Mouse (Mus musculus) ES-E14 (cell line): ENCODE measurements at regions not wholly inside any gene's neighbourhood (a gene's known extent, or its start where the extent isn't known, plus 50 kb on each side); places are given as distances from the start of the nearest gene placed in this dataset.

Source experiments
- DNase-seq: peaks from one replicate; pipeline ENCODE4 v3.0.0-alpha.2; 2013; ENCODE audit warnings: low read depth, low spot score
- H3K27ac ChIP-seq: 2 replicates; pipeline ENCODE4 v1.5.1; 2012; ENCODE audit warnings: low read depth, mild to moderate bottlenecking, low read length, moderate library complexity, mixed read lengths; ENCODE audit not compliant: poor library complexity, insufficient read depth, severe bottlenecking
- H3K36me3 ChIP-seq: 2 replicates; pipeline ENCODE4 v1.6.1; 2012; ENCODE audit warnings: mild to moderate bottlenecking, low read length, moderate library complexity, mixed read lengths; ENCODE audit not compliant: control insufficient read depth, poor library complexity, insufficient read depth, severe bottlenecking
- H3K4me1 ChIP-seq, 2 experiments: fragments of 150-350 bp in 1 of 2; sonication (generic) in 1 of 2; 2 replicates each; pipeline ENCODE4 v1.6.1; 2012; ENCODE audit warnings: low read length in 2 of 2, mild to moderate bottlenecking in 1 of 2, mixed read lengths in 1 of 2; ENCODE audit not compliant: control insufficient read depth in 2 of 2, insufficient read depth in 2 of 2, poor library complexity in 1 of 2
- H3K4me3 ChIP-seq, 2 experiments: fragments of 150-350 bp in 1 of 2; sonication (generic) in 1 of 2; 2 replicates each; pipeline ENCODE4 v1.5.1; 2012; ENCODE audit warnings: low read length in 2 of 2, low read depth in 1 of 2, mild to moderate bottlenecking in 1 of 2, mixed read lengths in 1 of 2; ENCODE audit not compliant: insufficient read depth in 1 of 2, poor library complexity in 1 of 2, severe bottlenecking in 1 of 2
- H3K9ac ChIP-seq: 2 replicates; pipeline ENCODE4 v1.6.1; 2012; ENCODE audit warnings: low read depth, mild to moderate bottlenecking, low read length, mixed read lengths; ENCODE audit not compliant: poor library complexity, insufficient read depth, severe bottlenecking
- H3K9me3 ChIP-seq: fragments of 150-350 bp; sonication (generic); 2 replicates; pipeline ENCODE4 v1.6.1; 2012; ENCODE audit warnings: low read depth, mild to moderate bottlenecking, low read length; ENCODE audit not compliant: control insufficient read depth, insufficient read depth
- CHD2 ChIP-seq: IDR thresholded peaks from 2 replicates; pipeline ENCODE4 v1.6.1; 2014; ENCODE audit warnings: mild to moderate bottlenecking, low read depth, low read length, inconsistent platforms
- HCFC1 ChIP-seq: IDR thresholded peaks from 2 replicates; pipeline ENCODE4 v1.6.1; 2012; ENCODE audit warnings: low read length, inconsistent platforms, borderline replicate concordance; ENCODE audit not compliant: insufficient read depth
- MAFK ChIP-seq: IDR thresholded peaks from 2 replicates; pipeline ENCODE4 v1.6.1; 2014; ENCODE audit warnings: mild to moderate bottlenecking, low read depth, low read length, inconsistent platforms; ENCODE audit not compliant: insufficient read depth
- ZC3H11A ChIP-seq: IDR thresholded peaks from 2 replicates; pipeline ENCODE4 v1.6.1; 2012; ENCODE audit warnings: low read depth, mild to moderate bottlenecking, inconsistent platforms, low read length, borderline replicate concordance
- ZNF384 ChIP-seq: IDR thresholded peaks from 2 replicates; pipeline ENCODE4 v1.6.1; 2012; ENCODE audit warnings: low read depth, low read length, inconsistent platforms
- in situ Hi-C, 2 experiments: fragments of 600-800 bp; cut with MboI; formaldehyde crosslinking; loops; one replicate each; pipeline ENCODE4 v1.15.1; 2025; ENCODE audit warnings: low sequenced_read_pairs in 2 of 2, inconsistent platforms in 1 of 2; ENCODE audit not compliant: unreplicated experiment in 2 of 2

DNA sequence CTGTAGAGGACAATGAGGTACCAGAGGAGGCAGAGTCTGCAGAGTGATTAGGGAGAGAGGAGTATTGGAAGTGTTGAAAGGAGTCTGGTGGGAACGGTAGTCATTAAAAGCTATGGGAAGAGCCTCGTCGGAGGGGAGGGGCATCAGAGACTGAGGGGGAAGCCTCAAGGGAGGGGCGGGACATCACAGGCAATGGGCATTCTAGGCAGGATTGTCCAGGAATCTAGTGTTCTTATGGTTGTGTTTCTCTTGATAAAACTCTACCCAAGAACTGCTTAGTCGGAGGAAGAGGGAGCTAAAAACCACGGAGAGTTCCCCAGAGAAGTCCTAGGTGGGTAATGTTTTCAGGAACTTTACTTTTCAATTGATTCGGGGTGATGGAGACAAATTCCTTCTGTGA is 90.2 kb downstream of the Sec23ip start:
- H3K9ac ChIP-seq, result no peak overlapping the region
- TF ChIP-seq CHD2, result no peak
- no peak for TF ChIP-seq HCFC1
- no peak for TF ChIP-seq MAFK
- no peak for TF ChIP-seq ZNF384
- TF ChIP-seq ZC3H11A, result no peak
- DNase-seq, result no peak
- H3K4me3 ChIP-seq, result no peak overlapping the region
- H3K4me1 ChIP-seq, result no peaks in the 10 kb centered on the region
- in situ Hi-C loops, result no loop called here
- no peak overlapping the region for H3K27ac ChIP-seq
- no peaks in the 10 kb centered on the region for H3K9me3 ChIP-seq
- H3K36me3 ChIP-seq, result no peaks in the 10 kb centered on the region

GRCm38 (mm10) chr7:128836435-128836834 is 91.7 kb downstream of the Sec23ip start:
- H3K4me3 ChIP-seq, result no peak overlapping the region
- no peak overlapping the region for H3K9ac ChIP-seq
- no peak for TF ChIP-seq ZC3H11A
- TF ChIP-seq HCFC1, result no peak
- TF ChIP-seq CHD2, result no peak
- no peak for TF ChIP-seq ZNF384
- no peak for TF ChIP-seq MAFK
- H3K9me3 ChIP-seq, result no peaks in the 10 kb centered on the region
- no peaks in the 10 kb centered on the region for H3K36me3 ChIP-seq
- DNase-seq, result no peak
- H3K27ac ChIP-seq, result no peak overlapping the region
- H3K4me1 ChIP-seq, result no peaks in the 10 kb centered on the region
- in situ Hi-C loops, result no loop called here

- H3K36me3 ChIP-seq, result no peaks in the 10 kb centered on the region
- H3K9me3 ChIP-seq, result no peaks in the 10 kb centered on the region
- no peak for TF ChIP-seq ZC3H11A
- TF ChIP-seq MAFK, result no peak
- TF ChIP-seq CHD2, result no peak
- TF ChIP-seq ZNF384, result no peak
- H3K27ac ChIP-seq, result no peak overlapping the region
- no peak overlapping the region for H3K4me3 ChIP-seq
- H3K9ac ChIP-seq, result no peak overlapping the region
- DNase-seq, result no peak
- no peaks in the 10 kb centered on the region for H3K4me1 ChIP-seq
- in situ Hi-C loops, result no loop called here
These were observed 97.8 kb downstream of the Sec23ip start for GRCm38 (mm10) chr7:128842561-128842960.

- H3K9ac ChIP-seq, result no peak overlapping the region
- H3K4me1 ChIP-seq, result no peaks in the 10 kb centered on the region
- in situ Hi-C loops, result no loop called here
- TF ChIP-seq HCFC1 (no peak), MAFK (no peak), ZNF384 (no peak), ZC3H11A (no peak), CHD2 (no peak)
- DNase-seq, result no peak
- H3K4me3 ChIP-seq, result no peak overlapping the region
- H3K36me3 ChIP-seq, result no peaks in the 10 kb centered on the region
- no peak overlapping the region for H3K27ac ChIP-seq
- H3K9me3 ChIP-seq, result no peaks in the 10 kb centered on the region
These were observed 98.8 kb downstream of the Sec23ip start for GRCm38 (mm10) chr7:128843576-128843975.

- no peak for DNase-seq
These were observed 104.5 kb downstream of the Sec23ip start for GRCm38 (mm10) chr7:128849261-128849660.

More at GRCm38 (mm10) chr7:128849261-128849660, 104.5 kb downstream of the Sec23ip start:
- Histone ChIP-seq H3K9me3 (no peaks in the 10 kb centered on the region), H3K9ac (no peak overlapping the region), H3K36me3 (no peaks in the 10 kb centered on the region), H3K27ac (no peak overlapping the region), H3K4me3 (no peak overlapping the region), H3K4me1 (no peaks in the 10 kb centered on the region)
- in situ Hi-C loops, result no loop called here
- no peak for TF ChIP-seq HCFC1
- TF ChIP-seq CHD2, result no peak
- TF ChIP-seq ZNF384, result no peak
